Mouse (Mus musculus): ENCODE measurements at regions not wholly inside any gene's neighbourhood (a gene's known extent, or its start where the extent isn't known, plus 50 kb on each side); places are given as distances from the start of the nearest gene placed in this dataset.
A peak's percentile ranks its signal among the peaks of the same experiment; 100 is the strongest.
"Not testable (repeated sequence)": the region's sequence is repeated elsewhere in the genome, so short reads cannot be mapped to it uniquely, and the experiment has no call there.

DNA sequence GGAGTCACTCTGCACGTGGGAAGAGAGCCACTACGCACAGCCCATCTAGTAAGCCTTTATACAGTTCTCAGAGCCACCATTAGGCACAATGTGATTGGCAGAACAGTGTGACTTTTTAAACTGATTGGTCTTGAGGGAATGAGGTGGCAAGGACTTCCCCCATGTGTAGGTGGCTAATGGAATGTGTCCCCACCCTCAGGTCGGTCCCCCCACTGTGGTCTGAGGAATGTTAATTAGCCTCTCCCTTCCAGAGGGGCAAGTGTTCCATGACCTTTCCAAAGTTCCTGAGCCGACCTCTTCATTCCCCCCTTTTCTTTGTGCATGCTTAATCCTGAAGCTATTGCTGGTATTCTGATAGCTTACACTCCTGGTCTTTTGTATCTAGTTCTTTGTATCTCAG lies 87.2 kb upstream of the Dars start:
- Histone ChIP-seq H3K27ac (replicated peaks) (no peak overlapping the region), H3K4me1 (no peaks in the 10 kb centered on the region), H3K9me3 (replicated peaks) (no peaks in the 10 kb centered on the region), H3K36me3 (no peaks in the 10 kb centered on the region), H3K9ac (replicated peaks) (no peak overlapping the region), H3K27me3 (replicated peaks) (no peaks in the 10 kb centered on the region), H3K4me3 (replicated peaks) (no peak overlapping the region), H3K4me2 (no peak overlapping the region)
- no peak for ATAC-seq (ENCODE audit: low FRiP score)
- 65% methylated on average over 4 of the region's 4 CpGs for WGBS

DNA sequence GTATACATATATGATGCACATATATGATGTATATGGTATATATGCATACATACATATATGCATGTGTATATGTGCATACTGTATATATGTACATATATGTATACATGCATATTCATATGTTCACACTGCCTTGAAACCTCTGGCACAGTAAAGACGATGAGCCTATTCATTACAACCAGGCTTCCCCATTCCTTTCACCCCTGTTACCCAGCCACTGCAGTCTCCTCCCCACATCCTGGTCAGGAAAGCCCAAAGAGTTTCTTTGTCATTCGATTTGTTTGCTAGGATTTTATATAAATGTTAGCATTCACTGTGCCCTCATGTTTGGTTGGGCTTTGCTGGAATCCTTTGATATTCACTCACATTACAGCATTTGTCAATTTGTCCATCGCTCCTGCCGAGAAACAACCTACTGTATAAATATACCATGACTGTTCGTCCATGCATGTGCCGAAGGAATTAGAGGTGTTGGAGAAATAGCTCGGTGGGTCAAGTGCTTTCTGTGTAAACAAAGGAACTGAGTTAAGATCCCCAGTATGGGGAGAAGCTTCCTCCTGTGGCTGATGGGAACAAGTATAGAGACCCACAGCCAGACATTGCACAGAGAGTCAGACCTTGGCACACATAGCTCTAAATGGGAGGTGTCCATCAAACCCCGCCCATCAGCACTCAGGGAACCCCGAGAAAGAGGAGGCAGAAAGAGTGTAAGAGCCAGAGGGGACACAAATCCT lies 81.0 kb upstream of the Dars start:
- no peak overlapping the region for H3K27ac ChIP-seq (replicated peaks)
- no peak overlapping the region for H3K4me2 ChIP-seq
- no peaks in the 10 kb centered on the region for H3K9me3 ChIP-seq (replicated peaks)
- no peak overlapping the region for H3K9ac ChIP-seq (replicated peaks)
- H3K4me3 ChIP-seq (replicated peaks): no peak overlapping the region
- ATAC-seq (ENCODE audit: low FRiP score): no peak
- no peaks in the 10 kb centered on the region for H3K4me1 ChIP-seq
- no peaks in the 10 kb centered on the region for H3K36me3 ChIP-seq
- 77% methylated on average over 9 of the region's 9 CpGs for WGBS
- H3K27me3 ChIP-seq (replicated peaks): no peaks in the 10 kb centered on the region

DNA sequence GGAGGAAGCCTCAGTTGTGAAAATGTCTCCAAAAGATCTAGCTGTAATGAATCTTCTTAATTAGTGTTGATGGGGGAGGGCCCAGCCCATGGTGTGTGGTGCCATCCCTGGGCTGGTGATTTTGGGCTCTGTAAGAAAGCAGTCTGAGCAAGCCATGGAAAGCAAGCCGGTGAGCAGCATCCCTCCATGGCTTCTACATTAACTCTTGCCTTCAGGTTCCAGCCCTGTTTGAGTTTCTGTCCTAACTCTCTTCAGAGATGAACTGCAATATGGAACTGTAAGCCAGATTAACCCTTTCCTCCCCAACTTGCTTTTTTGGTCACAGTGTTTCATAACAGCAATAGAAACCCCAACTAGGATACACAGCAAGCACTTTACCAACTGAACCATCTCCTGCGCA lies 75.1 kb upstream of the Dars start:
- no peak for ATAC-seq (ENCODE audit: low FRiP score)

DNA sequence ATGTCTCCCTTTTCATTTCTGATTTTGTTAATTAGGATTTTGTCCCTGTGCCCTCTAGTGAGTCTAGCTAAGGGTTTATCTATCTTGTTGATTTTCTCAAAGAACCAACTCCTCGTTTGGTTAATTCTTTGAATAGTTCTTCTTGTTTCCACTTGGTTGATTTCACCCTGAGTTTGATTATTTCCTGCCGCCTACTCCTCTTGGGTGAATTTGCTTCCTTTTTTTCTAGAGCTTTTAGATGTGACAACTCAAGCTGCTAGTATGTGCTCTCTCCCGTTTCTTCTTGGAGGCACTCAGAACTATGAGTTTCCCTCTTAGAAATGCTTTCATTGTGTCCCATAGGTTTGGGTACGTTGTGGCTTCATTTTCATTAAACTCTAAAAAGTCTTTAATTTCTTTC lies 70.0 kb upstream of the Dars start:
- H3K9me3 ChIP-seq (replicated peaks); H3K27me3 ChIP-seq (replicated peaks); H3K4me1 ChIP-seq; H3K27ac ChIP-seq (replicated peaks); H3K9ac ChIP-seq (replicated peaks); ATAC-seq (ENCODE audit: low FRiP score); H3K36me3 ChIP-seq; H3K4me2 ChIP-seq; H3K4me3 ChIP-seq (replicated peaks): not testable (repeated sequence)
- 84% methylated on average over 3 of the region's 4 CpGs for WGBS

More for the DNA sequence above, 75.1 kb upstream of the Dars start:
- Histone ChIP-seq H3K27me3 (replicated peaks) (no peaks in the 10 kb centered on the region), H3K36me3 (no peaks in the 10 kb centered on the region), H3K4me3 (replicated peaks) (no peak overlapping the region), H3K4me1 (no peaks in the 10 kb centered on the region), H3K9ac (replicated peaks) (no peak overlapping the region), H3K9me3 (replicated peaks) (no peaks in the 10 kb centered on the region), H3K27ac (replicated peaks) (no peak overlapping the region), H3K4me2 (no peak overlapping the region)
- WGBS: 92% methylated on average over 2 of the region's 2 CpGs

DNA sequence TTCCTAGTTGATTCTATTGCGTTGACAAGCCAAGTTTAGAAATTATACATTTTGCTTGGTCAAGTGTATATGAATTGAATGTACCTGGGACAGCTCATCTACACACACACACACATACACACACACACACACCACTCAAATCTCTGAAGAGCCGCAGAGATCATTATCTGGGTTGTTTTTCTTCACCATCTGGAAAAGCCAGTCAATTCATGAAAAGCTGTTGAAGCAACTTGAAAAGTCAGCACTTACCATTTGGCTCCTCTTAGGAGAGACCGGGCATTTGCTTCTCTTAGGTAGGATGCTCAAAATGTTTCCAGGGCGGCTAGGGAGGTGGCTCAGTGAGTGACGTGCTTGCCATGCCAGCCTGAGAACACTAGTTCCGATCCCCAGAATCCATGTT lies 61.2 kb upstream of the Dars start:
- Histone ChIP-seq H3K27me3 (replicated peaks) (no peaks in the 10 kb centered on the region), H3K4me1 (peaks cover 4% of the 10 kb centered on the region), H3K36me3 (no peaks in the 10 kb centered on the region), H3K4me3 (replicated peaks) (no peak overlapping the region), H3K9me3 (replicated peaks) (no peaks in the 10 kb centered on the region), H3K4me2 (no peak overlapping the region), H3K27ac (replicated peaks) (no peak overlapping the region), H3K9ac (replicated peaks) (no peak overlapping the region)
- ATAC-seq (ENCODE audit: low FRiP score): no peak
- 92% methylated on average over 6 of the region's 6 CpGs for WGBS

DNA sequence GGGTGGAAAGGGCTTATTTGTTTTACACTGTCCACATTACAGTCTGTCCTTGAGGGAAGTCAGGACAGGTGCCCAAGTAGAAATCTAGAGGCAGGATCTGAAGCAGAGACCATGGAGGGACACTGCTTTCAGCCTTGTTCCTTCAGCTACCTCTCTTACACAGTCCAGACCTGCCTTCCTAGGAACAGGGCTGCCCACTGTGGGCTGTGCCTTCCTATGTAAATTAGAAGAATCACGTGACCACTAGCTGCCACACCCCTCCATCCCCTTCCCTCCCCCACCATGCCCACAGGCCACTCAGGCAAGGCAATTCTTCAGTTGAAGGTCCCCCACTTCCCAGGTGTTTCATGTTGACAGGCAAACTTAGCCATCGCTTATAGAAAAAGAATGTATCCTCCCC lies 60.5 kb upstream of the Dars start:
- ATAC-seq (ENCODE audit: low FRiP score): no peak
- H3K9me3 ChIP-seq (replicated peaks): no peaks in the 10 kb centered on the region
- H3K4me2 ChIP-seq: no peak overlapping the region
- H3K27me3 ChIP-seq (replicated peaks): no peaks in the 10 kb centered on the region
- H3K27ac ChIP-seq (replicated peaks): no peak overlapping the region
- no peaks in the 10 kb centered on the region for H3K36me3 ChIP-seq
- H3K9ac ChIP-seq (replicated peaks): no peak overlapping the region
- H3K4me3 ChIP-seq (replicated peaks): no peak overlapping the region
- peaks cover 11% of the 10 kb centered on the region for H3K4me1 ChIP-seq
- WGBS: 94% methylated on average over 2 of the region's 2 CpGs

DNA sequence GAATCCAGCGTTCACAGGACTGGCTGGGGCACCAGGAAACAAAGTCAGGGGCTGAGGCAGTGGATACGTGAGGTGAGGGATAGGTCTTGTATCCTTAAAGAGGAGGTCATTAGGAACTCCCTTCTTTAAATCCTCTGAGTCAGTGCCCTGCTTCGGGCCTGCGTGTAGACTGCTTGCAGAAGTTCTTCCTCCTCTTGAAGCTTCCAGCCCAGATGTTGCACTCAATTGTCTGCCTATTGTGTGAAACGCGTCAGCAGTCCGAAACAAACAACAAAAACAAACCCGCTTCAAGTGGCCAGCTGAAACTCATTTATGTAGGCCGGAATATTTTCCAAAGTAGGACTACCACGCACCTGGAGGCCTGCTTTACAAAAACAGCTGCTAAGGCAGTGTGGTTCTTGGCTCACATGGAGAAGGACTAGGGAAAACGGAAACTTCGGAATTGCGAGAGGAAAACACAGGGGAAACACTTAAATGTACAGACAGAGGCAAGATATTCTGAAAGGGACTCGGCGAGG lies 55.6 kb upstream of the Dars start:
- H3K27me3 ChIP-seq (replicated peaks): no peaks in the 10 kb centered on the region
- peak overlapping the region; percentile 34 for H3K9ac ChIP-seq (replicated peaks)
- ATAC-seq (ENCODE audit: low FRiP score): peak; percentile 21; the same call in 1 of the 2 replicates
- peak overlapping the region; percentile 59 for H3K4me2 ChIP-seq
- H3K36me3 ChIP-seq: no peaks in the 10 kb centered on the region
- H3K27ac ChIP-seq (replicated peaks): peak overlapping the region; percentile 80
- WGBS: 12% methylated on average over 15 of the region's 15 CpGs
- no peaks in the 10 kb centered on the region for H3K9me3 ChIP-seq (replicated peaks)
- H3K4me1 ChIP-seq: peaks cover 24% of the 10 kb centered on the region
- H3K4me3 ChIP-seq (replicated peaks): peak overlapping the region; percentile 34

DNA sequence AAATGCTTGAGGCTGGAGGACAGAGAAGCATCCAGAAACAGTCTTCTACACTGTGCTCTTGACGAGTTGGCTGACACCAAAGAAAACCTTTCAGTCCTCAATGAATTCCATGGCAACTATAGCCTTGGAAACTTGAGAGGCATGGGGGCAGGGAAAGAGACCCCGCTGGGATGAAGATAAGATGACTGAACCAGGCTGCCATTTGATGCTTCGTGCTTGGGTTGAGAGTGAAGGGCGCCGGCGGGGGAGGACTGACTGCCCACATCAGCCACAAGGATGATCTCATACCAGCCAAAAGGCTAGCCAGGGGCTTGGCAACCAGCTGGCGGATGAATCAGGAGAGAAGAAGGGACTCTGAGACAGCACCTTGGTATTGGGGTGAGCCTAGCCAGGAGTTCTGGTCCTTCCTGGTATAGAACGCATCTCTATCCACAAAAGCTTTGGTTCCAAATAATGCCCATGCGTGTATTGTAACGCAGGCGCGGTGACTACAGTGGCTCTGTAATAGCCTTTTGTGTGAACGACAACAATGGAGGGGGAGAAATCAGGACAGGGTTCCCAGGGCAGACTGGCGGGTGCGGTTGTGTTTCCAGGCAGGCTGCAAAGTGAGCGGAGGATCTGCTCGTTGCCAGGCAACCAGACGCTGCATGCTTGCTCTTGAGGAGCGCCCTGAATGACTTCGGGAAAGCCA lies 55.0 kb upstream of the Dars start:
- Histone ChIP-seq H3K4me2 (peak overlapping the region; percentile 59), H3K36me3 (no peaks in the 10 kb centered on the region), H3K9ac (replicated peaks) (peak overlapping the region; percentile 34), H3K27me3 (replicated peaks) (no peaks in the 10 kb centered on the region), H3K27ac (replicated peaks) (peak overlapping the region; percentile 80), H3K4me3 (replicated peaks) (peak overlapping the region; percentile 34), H3K9me3 (replicated peaks) (no peaks in the 10 kb centered on the region), H3K4me1 (peaks cover 24% of the 10 kb centered on the region)
- ATAC-seq (ENCODE audit: low FRiP score): peak; percentile 92
- WGBS: under 1% methylated on average over 20 of the region's 20 CpGs

DNA sequence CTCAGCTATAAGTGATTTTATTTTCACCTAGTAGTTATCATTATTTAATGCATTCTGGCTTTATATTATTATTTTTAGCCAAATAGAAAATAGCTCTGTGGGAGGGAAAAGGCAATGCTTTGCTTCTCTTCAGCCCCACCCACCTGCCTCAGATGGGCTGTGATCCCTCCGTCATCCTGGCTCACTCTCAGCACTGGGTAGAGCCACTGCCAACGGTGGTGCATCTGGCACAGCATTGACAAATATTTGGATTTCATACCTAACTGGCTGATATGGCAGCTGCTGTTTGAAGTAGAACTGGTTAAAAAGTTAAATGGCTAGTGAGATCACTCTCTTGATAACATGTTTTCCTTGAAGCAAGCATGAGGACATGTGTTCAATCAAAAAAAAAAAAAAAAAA lies 53.6 kb upstream of the Dars start:
- Histone ChIP-seq H3K4me1 (peaks cover 24% of the 10 kb centered on the region), H3K36me3 (no peaks in the 10 kb centered on the region), H3K4me3 (replicated peaks) (no peak overlapping the region), H3K4me2 (no peak overlapping the region), H3K9ac (replicated peaks) (no peak overlapping the region), H3K27me3 (replicated peaks) (no peaks in the 10 kb centered on the region), H3K27ac (replicated peaks) (no peak overlapping the region), H3K9me3 (replicated peaks) (no peaks in the 10 kb centered on the region)
- 54% methylated on average over 2 of the region's 2 CpGs for WGBS
- ATAC-seq (ENCODE audit: low FRiP score): no peak

DNA sequence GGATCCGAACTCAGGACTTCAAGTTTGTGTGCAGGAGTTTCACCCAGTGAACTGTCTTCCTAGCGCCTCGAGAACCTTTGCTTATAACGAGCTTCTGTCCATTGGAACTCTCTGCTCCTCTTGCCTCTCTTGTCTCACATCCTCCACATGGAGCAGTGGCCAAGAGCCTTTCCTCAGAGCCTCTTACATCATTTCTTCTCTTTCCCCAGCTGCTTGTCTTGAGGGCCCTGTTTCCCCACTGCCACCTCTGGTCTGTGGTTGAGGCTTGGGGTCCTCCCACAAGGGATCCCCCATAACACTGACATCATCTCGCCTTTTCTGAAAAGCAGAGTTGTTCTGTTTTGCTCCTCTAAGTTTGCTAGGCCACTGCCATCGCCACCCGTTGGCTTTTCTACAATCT lies 51.9 kb upstream of the Dars start:
- Histone ChIP-seq H3K9ac (replicated peaks) (no peak overlapping the region), H3K4me1 (peaks cover 24% of the 10 kb centered on the region), H3K4me2 (no peak overlapping the region), H3K36me3 (no peaks in the 10 kb centered on the region), H3K4me3 (replicated peaks) (no peak overlapping the region), H3K9me3 (replicated peaks) (no peaks in the 10 kb centered on the region), H3K27ac (replicated peaks) (no peak overlapping the region), H3K27me3 (replicated peaks) (no peaks in the 10 kb centered on the region)
- 96% methylated on average over 7 of the region's 7 CpGs for WGBS
- ATAC-seq (ENCODE audit: low FRiP score): no peak
